Mouse (Mus musculus) gastrocnemius, postnatal 4 days (tissue): ENCODE results near the gene Bcar1. TPM values are rescaled to one million over a fixed set of nuclear protein-coding genes. Genes with fewer than 3 reads are reported as not detected.

Experiments used
- DNase-seq, 2 experiments: peaks; one replicate each; pipeline ENCODE4 v3.0.0; 2021 to 2022; ENCODE audit warnings: low spot score in 2 of 2, mixed read lengths in 2 of 2
- microRNA-seq: library from miRNA; unstranded; fragments of <30 nt; microRNA quantifications from one replicate; pipeline ENCODE4 v1.2.0, GENCODE M21; 2021
- total RNA-seq, 2 experiments: library from RNA; stranded (reverse); gene quantifications; 2 replicates each; pipeline ENCODE4 v1.2.3; 2021

Gene Bcar1
- total RNA-seq, 2 experiments from 2014 or later, result 35.1 to 36.5 TPM

GRCm38 (mm10) chr8:111686881-111687280 is 56.7 kb downstream of the Bcar1 start:
- DNase-seq, result no peak

GRCm38 (mm10) chr8:111682521-111682920 is 61.1 kb downstream of the Bcar1 start:
- no peak for DNase-seq

GRCm38 (mm10) chr8:111681153-111681552 is 62.5 kb downstream of the Bcar1 start:
- no peak for DNase-seq

- no peak for DNase-seq
Measured at GRCm38 (mm10) chr8:111680423-111681028, 63.1 kb downstream of the Bcar1 start.

GRCm38 (mm10) chr8:111678848-111679247 is 64.8 kb downstream of the Bcar1 start:
- DNase-seq, result no peak

- peak in 1 of 2 experiments; percentile 61 for DNase-seq
Measured at GRCm38 (mm10) chr8:111678111-111678510, 65.5 kb downstream of the Bcar1 start.

- no peak for DNase-seq
Measured at GRCm38 (mm10) chr8:111676237-111676636, 67.4 kb downstream of the Bcar1 start.

GRCm38 (mm10) chr8:111666751-111667150 is 76.9 kb downstream of the Bcar1 start:
- DNase-seq, result no peak

GRCm38 (mm10) chr8:111662473-111662872 is 81.1 kb downstream of the Bcar1 start:
- peak; percentile 35 to 73 for DNase-seq

Small RNA genes within 50 kb of the gene (microRNA-seq; reads per million reads assigned to microRNA genes)
- gene Mir7076, result not detected

Other genes starting within 250 kb of the Bcar1 start
- 10 to 100 TPM; 13.0 to 13.3 TPM for gene Wdr59, start 221.7 kb downstream of the Bcar1 start, total RNA-seq
- 10 to 100 TPM; 69.2 to 70.8 TPM for gene Znrf1, start 207.7 kb downstream of the Bcar1 start, total RNA-seq
- gene Ldhd, start 113.4 kb downstream of the Bcar1 start, total RNA-seq, result 1 to 10 TPM; 3.7 TPM
- 10 to 100 TPM; 10.1 to 11.4 TPM for gene Zfp1, start 100.4 kb downstream of the Bcar1 start, total RNA-seq
- under 1 TPM in 1 of 2 experiments, not detected in 1; 0.32 TPM for gene Ctrb1, start 52.8 kb downstream of the Bcar1 start, total RNA-seq
- 10 to 100 TPM; 59.8 to 67.7 TPM for gene Cfdp1, start 110.5 kb upstream of the Bcar1 start, total RNA-seq
- gene Tmem170, start 132.9 kb upstream of the Bcar1 start, total RNA-seq, result 1 to 10 TPM; 2.0 to 2.9 TPM
- gene Chst5, start 166.6 kb upstream of the Bcar1 start, total RNA-seq, result 1 to 10 TPM; 3.4 to 4.7 TPM
- gene Tmem231, start 190.1 kb upstream of the Bcar1 start, total RNA-seq, result 1 to 10 TPM; 3.4 to 3.9 TPM
- gene Gabarapl2, start 196.9 kb upstream of the Bcar1 start, total RNA-seq, result 10 to 100 TPM; 72.7 to 74.9 TPM
- gene Adat1, start 248.5 kb upstream of the Bcar1 start, total RNA-seq, result 1 to 10 TPM; 2.6 to 2.7 TPM